Mouse (Mus musculus): ENCODE measurements at regions not wholly inside any gene's neighbourhood (a gene's known extent, or its start where the extent isn't known, plus 50 kb on each side); places are given as distances from the start of the nearest gene placed in this dataset.
"Not testable (repeated sequence)": the region's sequence is repeated elsewhere in the genome, so short reads cannot be mapped to it uniquely, and the experiment has no call there.

GRCm38 (mm10) chr1:30751138-30751907 is 122.4 kb downstream of the Phf3 start:
- no peak for DNase-seq

- DNase-seq, result no peak
Measured at GRCm38 (mm10) chr1:30741955-30742354, 131.8 kb downstream of the Phf3 start.

GRCm38 (mm10) chr1:30740831-30741230 is 132.9 kb downstream of the Phf3 start:
- no peak for DNase-seq

- no peak for DNase-seq
Measured at GRCm38 (mm10) chr1:30721519-30721918, 152.2 kb downstream of the Phf3 start.

- DNase-seq, result no peak
Measured at GRCm38 (mm10) chr1:30720829-30721228, 152.9 kb downstream of the Phf3 start.

GRCm38 (mm10) chr1:30718578-30718977 is 155.1 kb downstream of the Phf3 start:
- peak; percentile 30 for DNase-seq

- DNase-seq, result no peak
Measured at GRCm38 (mm10) chr1:30716346-30716745, 157.4 kb downstream of the Phf3 start.

GRCm38 (mm10) chr1:30701116-30701515 is 172.6 kb downstream of the Phf3 start:
- DNase-seq, result no peak

GRCm38 (mm10) chr1:30700399-30701081 is 173.2 kb downstream of the Phf3 start:
- DNase-seq, result no peak

GRCm38 (mm10) chr1:30696342-30696741 is 177.4 kb downstream of the Phf3 start:
- DNase-seq, result no peak

GRCm38 (mm10) chr1:30685318-30685717 is 188.4 kb downstream of the Phf3 start:
- DNase-seq, result no peak

GRCm38 (mm10) chr1:30683889-30684288 is 189.8 kb downstream of the Phf3 start:
- no peak for DNase-seq

- DNase-seq, result no peak
Measured at GRCm38 (mm10) chr1:30639807-30640206, 233.9 kb downstream of the Phf3 start.

- DNase-seq, result no peak
Measured at GRCm38 (mm10) chr1:30632760-30633159, 241.0 kb downstream of the Phf3 start.

- DNase-seq, result not testable (repeated sequence)
Measured at GRCm38 (mm10) chr1:30627796-30628195, 245.9 kb downstream of the Phf3 start.

- no peak for DNase-seq
Measured at GRCm38 (mm10) chr1:30595122-30595730, 278.5 kb downstream of the Phf3 start.

- DNase-seq, result no peak
Measured at GRCm38 (mm10) chr1:30594036-30594435, 279.7 kb downstream of the Phf3 start.

- DNase-seq, result no peak
Measured at GRCm38 (mm10) chr1:30590721-30591120, 283.0 kb downstream of the Phf3 start.

- no peak for DNase-seq
Measured at GRCm38 (mm10) chr1:30588885-30589284, 284.8 kb downstream of the Phf3 start.

GRCm38 (mm10) chr1:30588336-30588735 is 285.4 kb downstream of the Phf3 start:
- DNase-seq, result no peak

GRCm38 (mm10) chr1:30584806-30585205 is 288.9 kb downstream of the Phf3 start:
- DNase-seq, result no peak

- DNase-seq, result no peak
Measured at GRCm38 (mm10) chr1:30583860-30584259, 289.9 kb downstream of the Phf3 start.

- DNase-seq, result no peak
Measured at GRCm38 (mm10) chr1:30564757-30565156, 309.0 kb downstream of the Phf3 start.

Measured in adrenal gland, postnatal 25 days (tissue).